Mouse (Mus musculus) midbrain, embryonic 11.5 days (tissue): ENCODE measurements around the gene Spink4. TPM values are rescaled to one million over a fixed set of nuclear protein-coding genes. Genes with fewer than 3 reads are reported as not detected.

Experiments used
- ATAC-seq: fragments of 200-750 bp; cut with Nextera tagmentation; 2 replicates; pipeline ENCODE4 v1.8.0; 2017; ENCODE audit warnings: moderate TSS enrichment, moderate library complexity; ENCODE audit not compliant: low FRiP score
- DNase-seq: peaks from one replicate; pipeline ENCODE4 v3.0.0; 2015; ENCODE audit warnings: low spot score; ENCODE audit errors: missing footprints
- H3K27ac ChIP-seq: fragments of 300-500 bp; sonication (generic); 2 replicates; pipeline ENCODE4 v1.5.1; 2014; ENCODE audit warnings: low read depth, low read length
- H3K27me3 ChIP-seq: fragments of 300-500 bp; sonication (generic); 2 replicates; pipeline ENCODE4 v1.6.1; 2014; ENCODE audit warnings: mild to moderate bottlenecking, low read length, moderate library complexity, mixed read lengths; ENCODE audit not compliant: control insufficient read depth, insufficient read depth
- H3K36me3 ChIP-seq: fragments of 300-500 bp; sonication (generic); 2 replicates; pipeline ENCODE4 v1.6.1; 2014; ENCODE audit warnings: mild to moderate bottlenecking, low read length, moderate library complexity, mixed read lengths; ENCODE audit not compliant: control insufficient read depth, insufficient read depth
- H3K4me1 ChIP-seq: fragments of 300-500 bp; sonication (generic); 2 replicates; pipeline ENCODE4 v1.6.1; 2014; ENCODE audit warnings: low read length; ENCODE audit not compliant: control insufficient read depth, insufficient read depth
- H3K4me2 ChIP-seq: fragments of 300-500 bp; sonication (generic); 2 replicates; pipeline ENCODE4 v1.6.1; 2014; ENCODE audit warnings: mild to moderate bottlenecking, moderate library complexity
- H3K4me3 ChIP-seq: fragments of 300-500 bp; sonication (generic); 2 replicates; pipeline ENCODE4 v1.5.1; 2014; ENCODE audit warnings: low read depth, low read length
- H3K9ac ChIP-seq: fragments of 300-500 bp; sonication (generic); 2 replicates; pipeline ENCODE4 v1.6.1; 2014; ENCODE audit warnings: low read length
- H3K9me3 ChIP-seq: fragments of 300-500 bp; sonication (generic); 2 replicates; pipeline ENCODE4 v1.6.1; 2016; ENCODE audit warnings: low read length; ENCODE audit not compliant: control insufficient read depth
- WGBS: fragments of 180-500 bp; shearing (Covaris S2); extraction: QIAGEN DNeasy Blood & Tissue Kit; methylation state at CpG from one replicate; pipeline ENCODE4 v1.1.7; 2014; 5-methylcytosine and 5-hydroxymethylcytosine counted together
- polyA plus RNA-seq: library from polyadenylated mRNA; unstranded; fragments of >200 nt; fragmentation: Nextera tagmentation; extraction: Ambion mirVana; gene quantifications from 2 replicates; pipeline ENCODE4 v1.2.1, GENCODE M21; 2014

The Spink4 gene
- polyA plus RNA-seq, result not detected in 2 replicates

DNA sequence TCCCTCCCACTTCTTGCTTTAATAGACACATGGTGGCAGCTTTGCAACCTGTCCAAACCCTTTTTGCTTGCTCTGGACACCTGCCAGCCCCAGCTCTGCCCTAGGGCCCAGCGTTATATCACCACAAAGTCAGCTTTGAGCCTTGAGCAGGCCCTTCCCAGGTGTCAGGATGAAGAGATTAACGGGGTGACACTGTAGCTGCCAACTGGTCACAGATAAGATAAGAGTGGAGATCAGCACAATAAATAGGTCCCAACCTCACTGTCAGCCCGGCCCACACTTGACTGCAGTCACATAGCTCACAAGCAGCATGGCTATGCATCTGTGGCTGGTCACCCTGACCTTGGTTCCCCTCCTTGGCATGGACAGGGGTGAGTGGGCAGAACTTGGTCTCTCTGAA is at the start of gene Spink4:
Gene Spink4, plus strand, starts transcription at position 268 of the 400 bp plus-strand sequence.
- no peaks in the 10 kb centered on the region for H3K4me1 ChIP-seq
- no peaks in the 10 kb centered on the region for H3K36me3 ChIP-seq
- 84% methylated on average over 3 of the region's 3 CpGs for WGBS
- no peaks in the 10 kb centered on the region for H3K9me3 ChIP-seq
- no peak within 1 kb of the TSS for H3K9ac ChIP-seq
- no peak within 1 kb of the TSS for H3K4me3 ChIP-seq
- no peak for ATAC-seq
- H3K27ac ChIP-seq, result no peak within 1 kb of the TSS
- DNase-seq, result no peak
- no peaks in the 10 kb centered on the region for H3K27me3 ChIP-seq
- H3K4me2 ChIP-seq, result no peak within 1 kb of the TSS

GRCm38 (mm10) chr4:40870206-40870605 is 49.6 kb upstream of the Spink4 start:
- H3K4me2 ChIP-seq, result no peak overlapping the region
- H3K27me3 ChIP-seq, result no peaks in the 10 kb centered on the region
- no peaks in the 10 kb centered on the region for H3K4me1 ChIP-seq
- H3K9ac ChIP-seq, result no peak overlapping the region
- no peak overlapping the region for H3K4me3 ChIP-seq
- ATAC-seq (no peak), DNase-seq (no peak)
- H3K27ac ChIP-seq, result no peak overlapping the region
- no peaks in the 10 kb centered on the region for H3K9me3 ChIP-seq
- no peaks in the 10 kb centered on the region for H3K36me3 ChIP-seq
- 90% methylated on average over 4 of the region's 4 CpGs for WGBS

GRCm38 (mm10) chr4:40872129-40872528 is 47.7 kb upstream of the Spink4 start:
- Histone ChIP-seq H3K4me3 (no peak overlapping the region), H3K36me3 (no peaks in the 10 kb centered on the region), H3K9me3 (no peaks in the 10 kb centered on the region), H3K4me2 (no peak overlapping the region), H3K27me3 (no peaks in the 10 kb centered on the region), H3K9ac (no peak overlapping the region), H3K4me1 (no peaks in the 10 kb centered on the region), H3K27ac (no peak overlapping the region)
- 88% methylated on average over 3 of the region's 3 CpGs for WGBS
- ATAC-seq, result no peak
- DNase-seq, result no peak

- 88% methylated on average over 2 of the region's 2 CpGs for WGBS
- ATAC-seq, result no peak
- no peak overlapping the region for H3K27ac ChIP-seq
Observed at GRCm38 (mm10) chr4:40873320-40873719, 46.5 kb upstream of the Spink4 start.

DNA sequence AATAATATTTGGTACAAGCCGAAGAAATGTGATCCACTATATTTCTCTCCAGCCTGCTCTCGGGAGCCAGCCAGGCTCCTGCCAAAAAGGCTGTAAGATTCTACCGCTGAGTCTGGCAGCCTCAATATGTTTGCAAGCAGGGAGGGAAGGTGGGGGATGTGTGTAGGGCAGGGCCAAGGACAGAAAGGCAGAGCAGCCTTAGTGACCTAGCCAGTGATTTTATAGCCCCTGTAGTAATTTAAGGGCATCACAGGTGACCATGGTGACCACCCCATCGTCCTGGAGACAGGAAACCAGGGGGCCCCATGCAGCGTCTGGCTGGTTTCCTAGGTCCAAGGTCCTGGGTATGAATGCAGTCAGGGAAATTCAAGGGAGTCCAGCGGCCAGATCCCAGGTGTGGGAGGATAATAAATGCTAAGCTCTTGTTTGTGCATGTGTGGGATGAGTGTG is 45.7 kb upstream of the Spink4 start:
- H3K27ac ChIP-seq, result no peak overlapping the region
- 63% methylated on average over 6 of the region's 6 CpGs for WGBS

More at GRCm38 (mm10) chr4:40873320-40873719, 46.5 kb upstream of the Spink4 start:
- Histone ChIP-seq H3K9me3 (no peaks in the 10 kb centered on the region), H3K36me3 (no peaks in the 10 kb centered on the region), H3K9ac (no peak overlapping the region), H3K27me3 (no peaks in the 10 kb centered on the region), H3K4me1 (no peaks in the 10 kb centered on the region), H3K4me3 (no peak overlapping the region), H3K4me2 (no peak overlapping the region)
- no peak for DNase-seq

DNA sequence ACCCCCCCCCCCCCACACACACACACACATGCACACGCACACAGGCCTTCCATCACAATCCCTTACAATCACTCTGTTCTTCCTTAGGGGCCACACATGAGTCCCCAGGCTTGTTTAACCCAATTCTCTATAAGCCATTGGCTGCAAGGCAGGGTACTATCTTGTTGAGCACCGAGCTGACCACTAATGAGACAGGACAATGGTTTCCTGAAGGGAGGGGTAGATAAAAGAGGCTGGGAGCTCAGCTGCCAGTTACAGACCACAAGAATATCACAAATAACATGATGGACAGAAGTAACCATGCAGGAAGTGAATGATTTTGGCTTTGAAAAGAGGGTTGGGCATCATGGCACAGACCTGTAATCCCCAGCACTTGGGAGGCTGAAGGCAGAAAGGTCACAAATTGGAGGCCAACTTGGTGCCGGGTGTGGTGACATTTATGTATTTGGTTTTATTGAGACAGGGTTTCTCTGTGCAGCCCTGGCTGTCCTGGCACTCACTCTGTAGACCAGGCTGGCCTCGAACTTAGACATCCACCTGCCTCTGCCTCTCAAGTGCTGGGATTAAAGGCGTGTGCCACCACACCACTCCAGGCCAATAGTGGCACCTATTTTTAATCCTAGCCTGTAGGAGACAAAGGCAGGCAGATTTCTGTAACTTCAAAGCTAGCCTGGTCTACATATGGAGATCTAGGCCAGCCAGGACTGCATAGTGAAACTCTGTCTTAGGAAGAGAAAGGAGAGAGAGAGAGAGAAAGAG is 44.9 kb upstream of the Spink4 start:
- H3K9ac ChIP-seq, result no peak overlapping the region
- ATAC-seq (no peak), DNase-seq (no peak)
- H3K27ac ChIP-seq, result no peak overlapping the region
- no peaks in the 10 kb centered on the region for H3K9me3 ChIP-seq
- no peak overlapping the region for H3K4me3 ChIP-seq
- no peaks in the 10 kb centered on the region for H3K36me3 ChIP-seq
- H3K4me2 ChIP-seq, result no peak overlapping the region
- 80% methylated on average over 5 of the region's 5 CpGs for WGBS
- no peaks in the 10 kb centered on the region for H3K27me3 ChIP-seq
- no peaks in the 10 kb centered on the region for H3K4me1 ChIP-seq

More for the DNA sequence above, 45.7 kb upstream of the Spink4 start:
- Histone ChIP-seq H3K4me1 (no peaks in the 10 kb centered on the region), H3K9me3 (no peaks in the 10 kb centered on the region), H3K9ac (no peak overlapping the region), H3K36me3 (no peaks in the 10 kb centered on the region), H3K4me3 (no peak overlapping the region), H3K27me3 (no peaks in the 10 kb centered on the region), H3K4me2 (no peak overlapping the region)
- DNase-seq (no peak), ATAC-seq (no peak)

- WGBS, result 86% methylated on average over 20 of the region's 20 CpGs
- Histone ChIP-seq H3K4me1 (no peaks in the 10 kb centered on the region), H3K36me3 (no peaks in the 10 kb centered on the region), H3K27ac (no peak overlapping the region), H3K4me2 (no peak overlapping the region), H3K27me3 (no peaks in the 10 kb centered on the region), H3K9ac (no peak overlapping the region), H3K9me3 (no peaks in the 10 kb centered on the region), H3K4me3 (no peak overlapping the region)
- ATAC-seq (no peak), DNase-seq (no peak)
Observed at GRCm38 (mm10) chr4:40875842-40876241, 44.0 kb upstream of the Spink4 start.

DNA sequence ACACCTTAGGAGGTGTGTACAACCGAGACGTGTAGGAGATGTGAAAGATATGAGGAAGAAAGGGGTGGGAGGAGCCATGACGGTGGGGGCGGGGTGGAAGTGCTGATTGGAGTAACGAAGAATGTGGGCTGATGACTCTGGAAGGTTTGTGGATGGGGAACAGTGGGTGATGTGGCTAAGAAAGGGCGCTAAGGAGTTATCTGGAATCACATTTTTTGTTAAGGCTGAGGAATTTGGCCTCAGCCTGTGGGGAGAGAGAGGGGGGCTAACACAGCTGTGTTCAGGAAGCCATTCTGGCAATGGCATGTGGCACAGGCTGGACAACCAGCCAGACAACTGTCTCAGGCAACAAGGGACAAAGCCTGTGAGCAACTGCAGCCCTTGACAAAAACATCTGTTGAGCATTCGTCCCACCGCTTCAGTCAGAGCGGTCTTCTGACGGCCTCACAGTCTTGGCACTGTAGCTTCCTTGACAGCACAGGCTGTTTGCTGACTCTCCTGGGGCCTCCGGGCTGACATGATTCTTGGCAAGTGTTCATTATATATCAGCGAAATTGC is 43.0 kb upstream of the Spink4 start:
- Histone ChIP-seq H3K27ac (no peak overlapping the region), H3K27me3 (no peaks in the 10 kb centered on the region), H3K4me3 (no peak overlapping the region), H3K9me3 (no peaks in the 10 kb centered on the region), H3K4me1 (no peaks in the 10 kb centered on the region), H3K9ac (no peak overlapping the region), H3K4me2 (no peak overlapping the region), H3K36me3 (no peaks in the 10 kb centered on the region)
- 52% methylated on average over 12 of the region's 12 CpGs for WGBS
- DNase-seq (no peak), ATAC-seq (no peak)

DNA sequence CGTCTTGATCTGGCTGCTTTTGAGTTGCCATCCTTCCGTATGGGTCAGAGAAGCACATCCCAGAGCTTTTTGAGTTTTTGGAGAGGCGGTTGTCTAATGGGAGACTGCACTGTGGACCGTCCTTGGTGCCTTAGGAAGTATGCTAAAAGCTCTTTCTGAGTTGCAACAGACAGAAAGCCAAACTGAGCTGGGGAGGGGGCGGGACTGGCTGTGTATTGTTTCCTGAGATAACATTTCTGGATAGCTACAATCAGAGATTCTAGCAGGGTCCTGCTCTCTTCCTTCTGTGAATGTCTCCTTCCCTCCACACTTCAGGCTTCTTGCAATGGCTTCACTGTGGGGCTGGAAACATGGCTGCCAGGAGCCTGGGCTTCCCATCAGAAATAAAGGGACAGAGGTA is 42.3 kb upstream of the Spink4 start:
- Histone ChIP-seq H3K9ac (no peak overlapping the region), H3K36me3 (no peaks in the 10 kb centered on the region), H3K4me2 (no peak overlapping the region), H3K27me3 (no peaks in the 10 kb centered on the region), H3K4me1 (no peaks in the 10 kb centered on the region), H3K4me3 (no peak overlapping the region), H3K9me3 (no peaks in the 10 kb centered on the region), H3K27ac (no peak overlapping the region)
- ATAC-seq, result no peak
- WGBS, result 92% methylated on average over 5 of the region's 5 CpGs
- DNase-seq, result no peak
